Mouse (Mus musculus): ENCODE measurements around the gene Apool. TPM values are rescaled to one million over a fixed set of nuclear protein-coding genes. Genes with fewer than 3 reads are reported as not detected.
"Not testable (repeated sequence)": the region's sequence is repeated elsewhere in the genome, so short reads cannot be mapped to it uniquely, and the experiment has no call there.

Apool gene
- polyA plus RNA-seq, 1 experiment from 2014 or later, result 54.1 TPM

- Histone ChIP-seq H3K4me2 (no peak overlapping the region), H3K36me3 (ENCODE audit: insufficient read depth) (no peaks in the 10 kb centered on the region), H3K9ac (no peak overlapping the region), H3K4me3 (ENCODE audit: low read depth, low read length) (no peak overlapping the region), H3K27ac (ENCODE audit: low read depth) (no peak overlapping the region), H3K9me3 (ENCODE audit: low read depth, low read length) (no peaks in the 10 kb centered on the region), H3K4me1 (ENCODE audit: insufficient read depth) (no peaks in the 10 kb centered on the region), H3K27me3 (ENCODE audit: insufficient read depth, low read length) (no peaks in the 10 kb centered on the region)
- peak; percentile 73 for DNase-seq
- ATAC-seq (ENCODE audit: insufficient read depth), result no peak
- WGBS, result 45% methylated on average over 3 of the region's 3 CpGs
- TF ChIP-seq CTCF (IDR thresholded peaks at IDR 0.05; ENCODE audit: low read depth), result peak; percentile 33; the same call in 1 of the 2 replicates
Observed at GRCm38 (mm10) chrX:112348395-112348791, 37.3 kb downstream of the Apool start.

DNA sequence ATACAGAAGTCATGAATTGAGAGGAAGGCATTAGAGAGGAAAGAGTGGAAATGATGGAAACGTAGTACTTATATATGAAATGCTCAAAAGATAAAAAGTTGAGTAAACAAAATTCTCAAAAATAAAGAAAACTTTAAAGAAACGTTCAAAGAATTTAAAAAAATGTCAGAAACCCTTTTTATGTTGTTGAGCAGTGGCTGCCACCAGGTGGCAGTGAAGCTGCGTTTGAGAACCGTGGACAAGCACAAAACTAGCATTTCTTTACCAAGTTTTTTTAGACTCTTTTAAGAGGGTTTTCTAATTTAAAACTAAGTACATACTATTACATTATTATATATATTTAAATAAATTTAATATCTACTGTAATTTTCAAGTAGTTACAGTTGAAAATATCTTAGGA, 57.3 kb downstream of the Apool start:
- TF ChIP-seq CTCF (IDR thresholded peaks at IDR 0.05; ENCODE audit: low read depth), result peak; percentile 21; the same call in 1 of the 2 replicates
- Histone ChIP-seq H3K4me2 (no peak overlapping the region), H3K9me3 (ENCODE audit: low read depth, low read length) (peaks cover 7% of the 10 kb centered on the region), H3K9ac (no peak overlapping the region), H3K4me1 (ENCODE audit: insufficient read depth) (no peaks in the 10 kb centered on the region), H3K27ac (ENCODE audit: low read depth) (no peak overlapping the region), H3K36me3 (ENCODE audit: insufficient read depth) (0 out of 2 replicates have a peak, but pooled peaks cover 3% of the 10 kb centered on the region), H3K4me3 (ENCODE audit: low read depth, low read length) (no peak overlapping the region), H3K27me3 (ENCODE audit: insufficient read depth, low read length) (no peaks in the 10 kb centered on the region)
- DNase-seq (peak; percentile 22), ATAC-seq (ENCODE audit: insufficient read depth) (no peak)
- 34% methylated on average over 4 of the region's 4 CpGs for WGBS

GRCm38 (mm10) chrX:112370577-112371410, 59.7 kb downstream of the Apool start:
- H3K9ac ChIP-seq; H3K27ac ChIP-seq (ENCODE audit: low read depth); H3K27me3 ChIP-seq (ENCODE audit: insufficient read depth, low read length); H3K9me3 ChIP-seq (ENCODE audit: low read depth, low read length); H3K4me3 ChIP-seq (ENCODE audit: low read depth, low read length); H3K4me2 ChIP-seq; H3K36me3 ChIP-seq (ENCODE audit: insufficient read depth); H3K4me1 ChIP-seq (ENCODE audit: insufficient read depth): not testable (repeated sequence)
- DNase-seq, result peak; percentile 47
- 84% methylated on average over 5 of the region's 5 CpGs for WGBS
- ATAC-seq (ENCODE audit: insufficient read depth), result peak; percentile 96

- H3K36me3 ChIP-seq (ENCODE audit: insufficient read depth), result no peaks in the 10 kb centered on the region
- H3K27ac ChIP-seq (ENCODE audit: low read depth), result no peak within 1 kb of the TSS
- H3K9me3 ChIP-seq (ENCODE audit: low read depth, low read length), result no peaks in the 10 kb centered on the region
- 98% methylated on average over 3 of the region's 3 CpGs for WGBS
- no peak within 1 kb of the TSS for H3K4me3 ChIP-seq (ENCODE audit: low read depth, low read length)
- no peak for TF ChIP-seq CTCF (IDR thresholded peaks at IDR 0.05; ENCODE audit: low read depth)
- H3K27me3 ChIP-seq (ENCODE audit: insufficient read depth, low read length), result no peaks in the 10 kb centered on the region
- ATAC-seq (ENCODE audit: insufficient read depth), result no peak
- no peak within 1 kb of the TSS for H3K9ac ChIP-seq
- DNase-seq, result no peak
- H3K4me1 ChIP-seq (ENCODE audit: insufficient read depth), result no peaks in the 10 kb centered on the region
- no peak within 1 kb of the TSS for H3K4me2 ChIP-seq
Observed at GRCm38 (mm10) chrX:112406679-112407078, 95.5 kb downstream of the Apool start, which contains the start of gene Satl1. Satl1 (minus strand) TSS chrX:112406779.

DNA sequence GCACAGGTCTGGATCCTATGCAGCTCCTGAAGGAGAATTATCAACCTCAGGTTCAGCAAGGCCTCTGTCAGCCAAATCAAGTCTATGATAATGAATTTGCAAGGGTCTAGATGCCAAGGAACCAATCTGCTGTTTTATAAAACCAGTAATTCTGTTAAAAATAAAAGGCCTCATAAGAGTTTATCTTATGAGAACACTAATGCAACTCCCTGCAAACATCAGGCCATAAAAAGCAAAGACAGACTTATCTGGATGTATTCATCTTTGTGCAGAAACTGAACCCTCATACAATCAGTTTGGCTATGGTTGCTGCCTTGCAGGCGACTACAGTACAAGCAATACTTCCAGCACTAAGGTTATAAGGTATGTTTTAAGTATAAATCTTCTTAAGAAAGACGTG, 101.2 kb downstream of the Apool start:
- no peaks in the 10 kb centered on the region for H3K4me1 ChIP-seq (ENCODE audit: insufficient read depth)
- no peaks in the 10 kb centered on the region for H3K27me3 ChIP-seq (ENCODE audit: insufficient read depth, low read length)
- H3K9ac ChIP-seq, result no peak overlapping the region
- H3K9me3 ChIP-seq (ENCODE audit: low read depth, low read length), result no peaks in the 10 kb centered on the region
- H3K4me3 ChIP-seq (ENCODE audit: low read depth, low read length), result no peak overlapping the region
- no peak overlapping the region for H3K4me2 ChIP-seq
- WGBS, result 66% methylated on average over 2 of the region's 2 CpGs
- DNase-seq (no peak), ATAC-seq (ENCODE audit: insufficient read depth) (no peak)
- H3K36me3 ChIP-seq (ENCODE audit: insufficient read depth), result no peaks in the 10 kb centered on the region
- no peak for TF ChIP-seq CTCF (IDR thresholded peaks at IDR 0.05; ENCODE audit: low read depth)
- H3K27ac ChIP-seq (ENCODE audit: low read depth), result no peak overlapping the region

Other genes starting within 250 kb of the Apool start
- gene 4933403O08Rik, start 72.3 kb upstream of the Apool start, polyA plus RNA-seq (2014; fragmentation: Nextera tagmentation; extraction: Ambion mirVana), result not detected in 2 replicates
- gene Satl1, start 95.4 kb downstream of the Apool start, polyA plus RNA-seq (2014; fragmentation: Nextera tagmentation; extraction: Ambion mirVana), result not detected in 2 replicates
- not detected in 2 replicates for gene 2010106E10Rik, start 183.9 kb downstream of the Apool start, polyA plus RNA-seq (2014; fragmentation: Nextera tagmentation; extraction: Ambion mirVana)